Mouse (Mus musculus) kidney, embryonic 16.5 days (tissue): ENCODE measurements at regions not wholly inside any gene's neighbourhood (a gene's known extent, or its start where the extent isn't known, plus 50 kb on each side); places are given as distances from the start of the nearest gene placed in this dataset.

ENCODE experiments used
- ATAC-seq: fragments of 200-750 bp; cut with Nextera tagmentation; 2 replicates; pipeline ENCODE4 v1.8.0; 2017; ENCODE audit warnings: moderate TSS enrichment; ENCODE audit not compliant: low FRiP score, low TSS enrichment
- H3K27ac ChIP-seq: fragments of 300-500 bp; sonication (generic); 2 replicates; pipeline ENCODE4 v1.5.1; 2014; ENCODE audit warnings: low read length
- H3K27me3 ChIP-seq: fragments of 300-500 bp; sonication (generic); 2 replicates; pipeline ENCODE4 v1.6.1; 2014; ENCODE audit warnings: low read length, control low read depth, mixed read lengths; ENCODE audit not compliant: insufficient read depth
- H3K36me3 ChIP-seq: fragments of 300-500 bp; sonication (generic); 2 replicates; pipeline ENCODE4 v1.6.1; 2014; ENCODE audit warnings: low read length, control low read depth, mixed read lengths; ENCODE audit not compliant: insufficient read depth
- H3K4me1 ChIP-seq: fragments of 300-500 bp; sonication (generic); 2 replicates; pipeline ENCODE4 v1.6.1; 2014; ENCODE audit warnings: low read length, control low read depth, mixed read lengths; ENCODE audit not compliant: insufficient read depth
- H3K4me2 ChIP-seq: fragments of 300-500 bp; sonication (generic); replicated peaks from 2 replicates; pipeline ENCODE4 v1.6.1; 2014; ENCODE audit warnings: low read depth, low read length
- H3K4me3 ChIP-seq: fragments of 300-500 bp; sonication (generic); 2 replicates; pipeline ENCODE4 v1.5.1; 2014; ENCODE audit warnings: mild to moderate bottlenecking, low read length
- H3K9ac ChIP-seq: fragments of 300-500 bp; sonication (generic); replicated peaks from 2 replicates; pipeline ENCODE4 v1.6.1; 2014; ENCODE audit warnings: low read length
- H3K9me3 ChIP-seq: fragments of 300-500 bp; sonication (generic); 2 replicates; pipeline ENCODE4 v1.6.1; 2016; ENCODE audit warnings: low read length, control low read depth
- WGBS: fragments of 180-500 bp; shearing (Covaris S2); extraction: QIAGEN DNeasy Blood & Tissue Kit; methylation state at CpG from one replicate; pipeline ENCODE4 v1.1.7; 2014; 5-methylcytosine and 5-hydroxymethylcytosine counted together

DNA sequence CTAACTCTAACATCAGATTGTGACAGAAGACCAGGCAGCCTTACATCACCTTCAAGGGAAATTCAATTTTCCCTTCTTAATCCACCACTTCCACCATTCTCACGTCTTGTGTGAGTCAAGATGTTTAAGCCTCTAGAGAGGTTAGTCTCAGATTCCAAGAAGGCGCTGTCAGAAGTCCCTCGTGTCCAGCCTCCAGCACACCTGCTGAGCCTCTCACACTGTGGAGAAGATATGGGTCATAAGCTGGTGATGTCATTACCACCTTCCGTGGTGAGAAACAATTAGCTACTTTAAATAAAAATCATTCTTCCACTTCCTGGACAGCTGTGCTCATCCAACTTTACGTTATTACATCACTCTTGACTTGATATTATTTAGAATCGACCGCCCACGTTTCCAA lies 198.3 kb upstream of the Fn1 start:
- Histone ChIP-seq H3K36me3 (no peaks in the 10 kb centered on the region), H3K9me3 (no peaks in the 10 kb centered on the region), H3K4me2 (no peak overlapping the region), H3K4me1 (no peaks in the 10 kb centered on the region), H3K27ac (no peak overlapping the region), H3K27me3 (no peaks in the 10 kb centered on the region), H3K9ac (no peak overlapping the region), H3K4me3 (no peak overlapping the region)
- ATAC-seq: no peak
- 86% methylated on average over 8 of the region's 8 CpGs for WGBS

DNA sequence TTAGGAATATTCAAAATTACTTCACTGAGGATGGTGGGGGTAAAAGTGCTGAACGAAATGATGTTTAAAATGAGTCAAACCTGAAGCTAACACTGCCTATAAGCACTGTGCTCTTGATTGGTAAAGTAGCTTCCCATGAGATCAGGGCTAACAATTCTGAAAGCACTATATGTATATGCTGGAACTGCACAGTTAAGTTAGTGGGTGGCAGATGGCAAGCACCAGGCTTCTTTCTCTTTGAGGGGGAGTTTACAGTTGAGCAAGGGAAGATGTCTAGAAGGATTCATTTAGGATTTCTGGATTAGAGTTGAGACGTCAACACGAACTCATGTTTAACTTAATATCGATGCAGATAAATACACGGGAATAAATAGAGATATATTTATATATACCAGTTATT lies 195.7 kb upstream of the Fn1 start:
- Histone ChIP-seq H3K36me3 (no peaks in the 10 kb centered on the region), H3K4me1 (peaks cover 9% of the 10 kb centered on the region; the same call in 1 of the 2 replicates), H3K4me2 (no peak overlapping the region), H3K27me3 (no peaks in the 10 kb centered on the region), H3K4me3 (no peak overlapping the region), H3K9me3 (no peaks in the 10 kb centered on the region), H3K9ac (no peak overlapping the region), H3K27ac (no peak overlapping the region)
- no peak for ATAC-seq
- WGBS: 92% methylated on average over 5 of the region's 5 CpGs

DNA sequence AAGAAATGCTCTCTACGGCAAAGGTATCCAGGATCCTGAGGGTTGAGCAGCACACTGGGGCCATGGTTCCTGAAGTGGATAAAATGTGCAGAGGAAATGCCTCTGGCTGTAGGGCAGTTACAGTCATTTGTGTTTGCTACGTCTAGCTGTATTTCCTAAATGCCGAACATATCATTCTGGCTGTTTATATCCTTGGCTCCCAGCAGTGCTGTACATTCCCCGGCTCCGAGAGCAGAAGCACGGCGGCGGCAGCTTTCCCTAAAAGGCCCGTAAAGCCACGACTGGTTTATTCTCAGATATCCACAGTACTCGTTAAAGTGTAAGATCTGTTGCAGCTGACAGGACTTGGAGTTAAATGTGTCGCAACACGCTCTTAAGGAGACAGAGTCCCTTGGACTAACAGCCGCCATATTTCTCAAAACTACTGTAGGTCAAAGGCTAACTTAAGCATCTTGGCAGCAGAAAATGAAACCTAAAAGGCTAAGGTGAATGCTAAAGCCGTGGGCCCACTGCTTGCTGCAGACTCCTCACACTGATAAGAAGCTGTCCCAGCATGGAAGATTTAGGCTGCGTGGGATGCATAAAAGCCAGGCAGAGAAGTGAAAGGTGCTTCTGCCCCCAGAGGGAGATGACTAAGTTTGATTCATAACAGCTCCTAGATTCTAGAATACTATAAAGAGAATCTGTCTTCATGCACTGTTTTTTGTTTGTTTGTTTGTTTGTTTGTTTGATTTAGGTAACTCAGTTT lies 192.1 kb upstream of the Fn1 start:
- no peaks in the 10 kb centered on the region for H3K36me3 ChIP-seq
- H3K27ac ChIP-seq: peak overlapping the region; percentile 82
- H3K27me3 ChIP-seq: no peaks in the 10 kb centered on the region
- 26% methylated on average over 16 of the region's 16 CpGs for WGBS
- peaks cover 5% of the 10 kb centered on the region; the same call in 1 of the 2 replicates for H3K9me3 ChIP-seq
- peak overlapping the region; percentile 39 for H3K4me2 ChIP-seq
- ATAC-seq: peak; percentile 69
- peaks cover 15% of the 10 kb centered on the region for H3K4me1 ChIP-seq
- peak overlapping the region; percentile 28; the same call in 1 of the 2 replicates for H3K9ac ChIP-seq
- H3K4me3 ChIP-seq: no peak overlapping the region; the same call in 1 of the 2 replicates

DNA sequence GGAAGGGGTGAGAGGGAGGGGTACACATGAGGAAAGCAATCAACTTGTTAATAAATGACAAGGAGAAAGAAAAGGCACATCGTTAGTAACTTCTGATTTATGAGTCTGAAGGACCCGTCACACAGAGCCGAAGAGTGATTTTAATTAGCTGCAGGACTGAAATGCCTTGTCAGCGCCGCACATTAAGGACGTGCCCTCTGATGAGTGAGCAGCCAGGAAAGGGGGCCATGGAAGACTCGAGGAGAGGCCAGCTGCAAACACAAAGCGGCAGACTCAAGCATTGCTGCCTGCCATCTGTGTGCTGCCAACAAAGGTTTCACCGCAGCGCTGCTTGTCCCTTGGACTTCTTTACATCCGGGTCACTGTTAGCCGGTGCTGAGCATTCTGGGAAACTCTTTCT lies 184.8 kb upstream of the Fn1 start:
- Histone ChIP-seq H3K4me3 (peak overlapping the region; percentile 20), H3K27ac (peak overlapping the region; percentile 5; the same call in 1 of the 2 replicates)
- WGBS: 19% methylated on average over 12 of the region's 12 CpGs

DNA sequence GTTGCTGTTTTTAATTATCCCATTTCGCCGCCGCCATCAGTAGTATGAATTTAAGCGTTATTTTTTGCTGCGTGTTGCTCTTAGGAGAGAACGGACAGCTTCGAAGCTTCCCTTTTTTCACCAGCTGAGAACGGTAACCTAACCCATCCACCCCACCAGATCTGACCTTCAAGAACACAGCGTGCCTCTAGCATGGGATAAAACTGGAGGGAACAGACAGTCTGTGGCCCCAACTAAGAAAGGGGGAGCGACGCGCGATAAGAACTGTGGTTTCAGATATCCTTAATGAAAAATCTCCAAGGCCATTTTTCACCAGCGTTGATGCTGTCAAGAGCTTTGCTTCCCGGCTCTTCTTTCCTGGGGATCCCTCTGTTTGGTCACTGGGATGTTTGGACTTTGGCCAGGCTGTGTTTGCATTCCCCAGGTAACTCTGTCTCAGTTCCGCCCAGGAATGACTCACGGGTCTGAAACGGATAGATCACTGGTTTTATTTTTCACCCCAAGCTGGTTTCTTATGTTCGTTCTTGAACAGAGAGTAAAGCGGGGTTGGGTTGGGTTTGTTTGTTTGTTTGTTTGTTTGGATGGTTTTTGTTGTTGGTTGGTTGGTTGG lies 184.1 kb upstream of the Fn1 start:
- Histone ChIP-seq H3K4me3 (peak overlapping the region; percentile 20), H3K27me3 (no peaks in the 10 kb centered on the region), H3K4me2 (peak overlapping the region; percentile 39), H3K9ac (0 out of 2 replicates have a peak overlapping the region, but pooled peaks have one; percentile 5), H3K36me3 (no peaks in the 10 kb centered on the region), H3K9me3 (peaks cover 11% of the 10 kb centered on the region; the same call in 1 of the 2 replicates), H3K27ac (no peak overlapping the region), H3K4me1 (peaks cover 18% of the 10 kb centered on the region)
- 28% methylated on average over 20 of the region's 20 CpGs for WGBS
- ATAC-seq: peak; percentile 68; the same call in 1 of the 2 replicates

More for the DNA sequence above, 184.8 kb upstream of the Fn1 start:
- no peak overlapping the region for H3K9ac ChIP-seq
- peaks cover 11% of the 10 kb centered on the region; the same call in 1 of the 2 replicates for H3K9me3 ChIP-seq
- H3K4me2 ChIP-seq: peak overlapping the region; percentile 39
- no peaks in the 10 kb centered on the region for H3K36me3 ChIP-seq
- peaks cover 18% of the 10 kb centered on the region for H3K4me1 ChIP-seq
- ATAC-seq: peak; percentile 86
- H3K27me3 ChIP-seq: no peaks in the 10 kb centered on the region

DNA sequence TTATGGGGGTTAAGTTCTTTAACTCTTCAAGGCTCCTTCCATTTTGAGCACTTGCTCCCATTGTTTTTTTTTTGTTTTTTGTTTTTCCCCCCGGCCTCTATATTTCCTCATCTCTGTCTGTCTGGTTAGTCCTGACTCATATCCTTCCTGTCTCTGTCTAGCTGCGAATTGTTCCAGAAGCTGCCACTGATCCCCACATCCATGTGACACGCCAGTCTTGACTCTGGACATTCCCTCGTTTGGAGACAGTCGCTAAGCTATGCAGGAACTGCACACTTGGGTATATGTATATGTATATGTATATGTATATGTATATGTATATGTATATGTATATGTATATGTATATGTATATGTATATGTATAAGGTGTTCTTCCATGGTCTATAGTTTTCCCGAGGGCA lies 177.4 kb upstream of the Fn1 start:
- H3K4me2 ChIP-seq: no peak overlapping the region
- no peak overlapping the region for H3K27ac ChIP-seq
- H3K36me3 ChIP-seq: no peaks in the 10 kb centered on the region
- H3K9me3 ChIP-seq: no peaks in the 10 kb centered on the region
- no peak overlapping the region for H3K4me3 ChIP-seq
- no peaks in the 10 kb centered on the region for H3K27me3 ChIP-seq
- H3K4me1 ChIP-seq: no peaks in the 10 kb centered on the region
- 78% methylated on average over 6 of the region's 6 CpGs for WGBS
- ATAC-seq: no peak
- no peak overlapping the region for H3K9ac ChIP-seq

DNA sequence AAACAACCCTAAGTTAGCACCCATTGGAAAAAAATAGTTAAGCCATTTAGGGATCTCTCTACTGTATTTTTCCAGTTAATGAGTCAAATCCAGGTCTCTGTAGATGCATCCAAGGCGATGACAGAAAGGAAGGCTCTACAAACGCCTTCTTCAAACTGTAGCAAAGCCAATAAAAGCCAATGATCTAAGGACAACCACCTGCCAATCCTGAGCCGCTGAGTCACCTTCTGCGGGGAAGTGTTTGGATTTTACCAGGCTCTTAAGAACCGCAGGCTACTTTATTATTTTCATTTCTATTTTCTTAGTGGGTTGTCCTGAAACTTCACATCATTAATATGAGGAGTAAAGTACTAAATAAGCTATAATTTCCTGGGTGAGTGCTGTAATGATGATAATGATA lies 171.4 kb upstream of the Fn1 start:
- no peaks in the 10 kb centered on the region for H3K27me3 ChIP-seq
- H3K9ac ChIP-seq: no peak overlapping the region
- 71% methylated on average over 5 of the region's 5 CpGs for WGBS
- H3K4me2 ChIP-seq: no peak overlapping the region
- no peak for ATAC-seq
- H3K4me3 ChIP-seq: no peak overlapping the region
- no peaks in the 10 kb centered on the region for H3K9me3 ChIP-seq
- H3K4me1 ChIP-seq: 0 out of 2 replicates have a peak, but pooled peaks cover 4% of the 10 kb centered on the region
- H3K36me3 ChIP-seq: no peaks in the 10 kb centered on the region
- no peak overlapping the region for H3K27ac ChIP-seq

DNA sequence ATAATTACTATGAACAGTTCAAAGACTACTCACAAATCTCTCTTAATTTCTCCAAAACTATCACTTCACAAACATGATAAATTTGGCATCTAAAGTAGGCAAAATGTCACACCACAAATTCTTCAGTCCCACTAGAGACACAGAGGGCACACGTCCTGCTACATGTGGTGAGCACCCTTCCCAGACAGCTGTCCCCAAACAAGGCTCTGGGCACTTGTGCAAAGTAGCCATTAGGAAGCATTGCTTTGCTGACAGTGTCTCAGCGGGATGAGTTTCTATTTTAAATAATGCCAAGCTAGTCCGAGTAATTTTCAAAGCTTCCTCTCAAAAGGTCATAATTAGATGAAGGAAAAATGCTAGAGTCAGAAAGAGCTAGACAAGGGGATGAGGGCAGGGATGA lies 169.1 kb upstream of the Fn1 start:
- Histone ChIP-seq H3K36me3 (no peaks in the 10 kb centered on the region), H3K27me3 (no peaks in the 10 kb centered on the region), H3K4me3 (no peak overlapping the region), H3K4me1 (0 out of 2 replicates have a peak, but pooled peaks cover 4% of the 10 kb centered on the region), H3K4me2 (no peak overlapping the region), H3K27ac (no peak overlapping the region), H3K9ac (no peak overlapping the region), H3K9me3 (no peaks in the 10 kb centered on the region)
- no peak for ATAC-seq
- WGBS: 77% methylated on average over 3 of the region's 3 CpGs

DNA sequence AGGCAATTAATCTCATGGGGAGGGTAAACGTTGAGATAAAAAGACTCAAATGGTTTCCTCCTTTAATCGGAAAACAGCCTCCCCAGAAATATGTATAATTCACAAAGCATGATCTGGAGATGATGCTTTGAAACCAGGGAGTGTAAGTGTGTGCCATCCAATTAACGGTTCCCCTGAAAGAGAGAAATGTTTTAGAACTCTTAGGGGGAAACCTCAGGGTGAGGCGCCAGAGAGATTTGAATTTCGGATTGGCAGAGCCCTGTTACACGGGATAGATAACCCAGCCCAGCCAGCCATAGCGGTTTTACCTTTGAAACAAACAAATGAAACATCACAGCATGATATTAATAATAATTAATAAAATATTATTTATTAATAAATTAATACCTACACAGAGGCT lies 168.1 kb upstream of the Fn1 start:
- ATAC-seq: no peak
- H3K4me2 ChIP-seq: no peak overlapping the region
- WGBS: 85% methylated on average over 7 of the region's 7 CpGs

DNA sequence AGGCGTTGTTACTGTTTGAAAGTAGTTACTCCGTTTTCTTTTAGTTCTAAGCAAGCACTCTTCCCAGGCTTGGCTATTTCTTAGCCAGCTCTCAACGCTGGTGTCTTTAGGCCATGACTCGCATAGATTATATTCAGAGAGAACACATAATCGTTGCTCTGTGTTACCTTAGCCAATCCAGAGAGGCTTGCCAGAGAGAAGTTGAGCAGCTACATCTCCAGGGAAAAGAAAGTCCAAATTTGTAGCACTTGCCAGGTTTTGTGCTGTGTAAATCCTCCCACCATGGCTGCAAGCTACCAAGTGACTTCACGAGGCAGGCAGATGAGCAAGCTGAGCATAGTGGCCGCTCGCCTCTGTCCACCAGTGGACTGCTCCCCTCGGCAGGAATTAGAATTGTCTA lies 163.3 kb upstream of the Fn1 start:
- H3K9me3 ChIP-seq: no peaks in the 10 kb centered on the region
- no peak overlapping the region for H3K4me3 ChIP-seq
- H3K27me3 ChIP-seq: no peaks in the 10 kb centered on the region
- no peak overlapping the region for H3K27ac ChIP-seq
- H3K4me2 ChIP-seq: no peak overlapping the region
- H3K4me1 ChIP-seq: no peaks in the 10 kb centered on the region
- WGBS: 85% methylated on average over 9 of the region's 9 CpGs
- H3K9ac ChIP-seq: no peak overlapping the region
- no peaks in the 10 kb centered on the region for H3K36me3 ChIP-seq
- no peak for ATAC-seq

More for the DNA sequence above, 168.1 kb upstream of the Fn1 start:
- Histone ChIP-seq H3K36me3 (no peaks in the 10 kb centered on the region), H3K4me1 (0 out of 2 replicates have a peak, but pooled peaks cover 4% of the 10 kb centered on the region), H3K27ac (no peak overlapping the region), H3K9ac (no peak overlapping the region), H3K4me3 (no peak overlapping the region), H3K27me3 (no peaks in the 10 kb centered on the region), H3K9me3 (no peaks in the 10 kb centered on the region)
